Mouse (Mus musculus) right cerebral cortex, adult 2 months (tissue): ENCODE measurements at regions not wholly inside any gene's neighbourhood (a gene's known extent, or its start where the extent isn't known, plus 50 kb on each side); places are given as distances from the start of the nearest gene placed in this dataset.

ENCODE experiments used
- DNase-seq, 2 experiments: peaks; one replicate each; pipeline ENCODE4 v3.0.0; 2021 to 2022; ENCODE audit warnings: low spot score in 2 of 2

- DNase-seq = peak; percentile 12
Observed at GRCm38 (mm10) chr15:28560035-28560434, 356.5 kb downstream of the Dnah5 start.

- no peak for DNase-seq
Observed at GRCm38 (mm10) chr15:28595294-28595693, 391.7 kb downstream of the Dnah5 start.

DNA sequence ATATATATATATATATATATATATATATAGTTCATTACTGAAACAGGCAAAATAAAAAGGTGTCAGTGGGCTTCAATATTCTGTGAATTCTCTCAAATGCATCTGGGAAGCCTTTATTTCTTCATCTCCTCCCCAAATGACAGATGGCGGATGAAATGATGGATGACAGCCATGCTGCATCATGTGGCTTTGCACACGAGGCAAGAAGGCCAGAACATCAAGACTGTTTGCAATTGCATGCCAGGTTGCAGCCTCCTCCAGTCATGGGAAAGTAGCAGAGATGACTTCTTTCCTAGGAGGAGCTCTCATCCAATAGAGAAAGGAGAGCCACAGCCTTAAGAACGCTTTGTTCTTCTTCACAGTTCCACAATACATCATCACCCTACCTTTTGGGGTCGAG is 392.2 kb downstream of the Dnah5 start:
- no peak for DNase-seq

DNA sequence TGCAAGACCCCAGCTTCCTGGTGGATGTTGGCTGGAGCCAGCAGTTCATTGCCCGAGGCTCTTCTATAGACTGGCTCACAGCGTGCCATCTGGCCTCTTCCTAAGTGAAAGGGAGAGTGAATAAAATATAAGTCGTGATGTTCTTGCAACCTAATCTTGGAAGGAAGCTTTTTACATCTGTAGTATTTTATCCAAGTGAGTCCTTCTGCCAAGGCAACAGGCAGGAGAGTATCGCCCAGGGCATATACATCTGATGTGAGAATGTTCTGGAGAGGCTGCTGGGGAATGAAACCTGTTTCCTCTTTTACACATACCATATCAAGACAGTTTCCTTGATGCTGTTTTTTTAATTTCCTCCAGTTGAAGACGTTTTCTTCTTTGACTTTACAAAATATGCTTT is 396.6 kb downstream of the Dnah5 start:
- DNase-seq = peak; percentile 6 to 9

- DNase-seq = no peak
Observed at GRCm38 (mm10) chr15:28615662-28616061, 412.1 kb downstream of the Dnah5 start.

DNA sequence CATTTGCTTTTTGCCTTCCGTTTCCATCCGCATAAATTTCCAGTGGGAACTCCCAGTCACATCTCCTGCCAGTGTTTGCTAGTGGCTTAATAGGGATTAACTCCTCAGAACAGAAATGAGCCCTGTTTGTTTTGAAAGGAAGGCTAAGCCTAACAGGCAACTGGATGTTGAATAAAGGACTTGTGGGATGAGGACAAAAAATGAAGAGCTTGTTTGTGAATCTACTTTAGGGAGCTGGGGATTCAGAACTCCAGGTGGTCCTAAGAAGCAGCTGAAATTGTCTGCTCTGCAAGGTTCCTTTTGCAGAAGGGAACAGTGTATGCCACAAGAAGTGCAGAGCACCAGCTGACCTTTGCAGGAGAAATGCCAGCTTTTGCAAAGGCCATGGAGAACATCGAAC is 436.8 kb downstream of the Dnah5 start:
- DNase-seq = no peak

GRCm38 (mm10) chr15:28645122-28645521 is 441.6 kb downstream of the Dnah5 start:
- no peak for DNase-seq

DNA sequence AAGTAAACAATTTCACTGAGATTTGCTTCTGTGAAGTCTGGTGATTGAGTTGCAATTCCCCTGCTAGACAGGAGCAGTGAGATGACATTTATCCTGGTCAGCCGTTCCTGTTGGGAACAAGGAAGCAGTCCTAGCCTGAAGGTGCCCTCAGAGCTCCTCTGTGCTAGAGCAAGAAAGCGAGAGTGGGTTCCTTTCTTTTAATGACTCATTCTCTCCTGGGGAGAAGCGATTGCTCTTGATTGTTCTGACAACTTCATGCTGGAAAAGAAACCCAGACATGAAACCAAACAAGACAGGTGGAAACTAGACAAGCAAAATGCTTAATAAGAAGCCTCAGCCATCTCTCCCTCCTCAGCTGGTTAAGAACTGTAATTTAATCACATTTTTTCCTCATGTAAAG is 450.4 kb downstream of the Dnah5 start:
- DNase-seq = no peak

DNA sequence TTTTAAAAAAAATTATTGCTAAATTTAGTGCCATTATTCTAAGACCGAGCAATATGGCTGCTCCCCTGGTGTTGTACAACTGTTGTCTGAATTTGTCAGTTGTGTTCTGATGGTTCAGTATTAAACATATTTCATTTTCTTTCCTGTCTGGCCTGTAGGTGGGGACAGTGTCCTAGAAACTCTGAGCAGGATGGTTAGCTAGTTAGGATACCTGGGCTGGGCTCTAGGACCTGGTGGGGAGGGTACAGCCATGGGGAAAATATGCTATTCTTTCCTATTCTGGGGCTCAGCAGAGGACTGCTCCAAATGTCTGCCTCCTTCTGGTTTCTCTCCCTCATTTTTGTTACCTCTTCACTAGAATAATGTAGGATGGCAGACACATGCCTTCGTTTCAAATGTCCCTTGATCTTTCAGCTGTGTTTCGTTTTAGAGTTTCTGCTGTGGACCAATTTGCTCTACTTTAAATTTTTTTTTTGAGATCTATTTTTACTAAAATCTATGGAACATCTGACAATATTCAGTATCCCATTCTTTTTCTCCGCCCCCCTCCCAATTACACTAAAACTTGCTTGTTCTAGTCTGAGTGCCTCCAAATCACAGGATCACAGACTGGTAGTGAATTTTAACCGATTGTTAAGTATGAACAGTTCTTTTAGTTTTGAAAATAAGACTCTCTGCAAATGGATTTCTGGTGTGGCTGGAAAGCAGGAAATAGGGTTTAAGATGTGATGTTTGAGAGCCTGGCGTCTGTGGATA is 460.5 kb downstream of the Dnah5 start:
- DNase-seq = peak; percentile 7 to 17
